Mouse (Mus musculus): Measurements from ENCODE around the gene Six5.

Six5 gene

GRCm38 (mm10) chr7:19075723-19076585, 18.4 kb upstream of the Six5 start, which contains the start of gene Dmwd:
TSS of gene Dmwd (plus strand) at chr7:19076227.
- DNase-seq (ENCODE audit: low spot score), result peak; percentile 95

GRCm38 (mm10) chr7:19076586-19076991, 17.8 kb upstream of the Six5 start:
- DNase-seq (ENCODE audit: low spot score), result no peak

DNA sequence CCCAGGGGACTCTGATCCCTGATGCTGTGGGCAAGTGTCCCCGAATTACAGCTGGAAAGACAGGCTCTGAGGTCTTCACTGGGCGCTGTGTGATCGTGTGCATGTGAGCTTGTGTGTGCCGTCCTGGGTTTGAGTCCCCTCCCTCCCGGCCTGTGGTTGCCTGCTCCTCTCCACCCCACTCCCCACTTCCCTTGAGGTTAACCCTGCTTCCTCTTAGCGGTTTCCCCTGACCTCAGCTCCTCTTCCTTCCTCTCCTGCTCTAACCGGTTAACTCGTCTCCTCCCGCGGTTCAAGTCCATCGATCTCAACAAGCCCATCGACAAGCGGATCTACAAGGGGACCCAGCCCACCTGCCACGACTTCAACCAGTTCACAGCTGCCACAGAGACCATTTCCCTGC, 16.6 kb upstream of the Six5 start:
- no peak for DNase-seq (ENCODE audit: low spot score)

DNA sequence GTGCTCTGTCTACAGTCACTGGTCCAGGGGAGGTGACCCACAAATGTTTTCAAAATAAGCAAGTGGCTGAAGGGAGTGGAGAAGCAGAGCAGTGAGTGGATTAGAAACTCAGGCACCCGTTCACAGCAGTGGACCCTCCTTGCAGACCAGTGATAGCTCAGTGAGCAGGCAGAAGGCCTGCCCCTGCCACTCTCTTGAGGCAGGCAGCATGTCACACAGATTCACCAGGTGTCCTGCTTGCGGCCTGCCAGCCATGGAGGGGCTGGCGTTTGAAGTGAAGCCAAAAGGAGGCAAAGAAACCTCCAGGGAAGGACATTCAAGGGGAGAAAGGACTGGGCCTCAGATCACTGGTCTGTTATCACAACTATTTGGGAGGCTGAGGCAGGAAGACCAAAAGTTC, 15.7 kb upstream of the Six5 start:
- no peak for DNase-seq (ENCODE audit: low spot score)

DNA sequence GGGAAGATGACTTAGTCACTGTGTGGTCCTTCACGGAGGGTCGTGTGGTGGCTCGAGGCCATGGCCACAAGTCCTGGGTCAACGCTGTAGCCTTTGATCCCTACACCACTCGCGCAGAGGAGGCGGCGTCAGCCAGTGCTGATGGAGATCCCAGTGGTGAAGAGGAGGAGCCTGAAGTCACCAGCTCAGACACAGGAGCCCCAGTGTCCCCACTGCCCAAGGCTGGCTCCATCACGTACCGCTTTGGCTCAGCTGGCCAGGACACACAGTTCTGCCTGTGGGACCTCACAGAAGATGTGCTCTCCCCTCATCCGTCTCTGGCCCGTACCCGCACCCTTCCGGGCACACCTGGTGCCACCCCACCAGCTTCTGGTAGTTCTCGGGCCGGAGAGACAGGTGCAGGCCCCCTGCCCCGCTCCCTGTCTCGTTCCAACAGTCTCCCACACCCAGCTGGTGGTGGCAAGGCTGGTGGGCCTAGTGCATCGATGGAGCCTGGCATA, 13.9 kb upstream of the Six5 start:
- no peak for DNase-seq (ENCODE audit: low spot score)

DNA sequence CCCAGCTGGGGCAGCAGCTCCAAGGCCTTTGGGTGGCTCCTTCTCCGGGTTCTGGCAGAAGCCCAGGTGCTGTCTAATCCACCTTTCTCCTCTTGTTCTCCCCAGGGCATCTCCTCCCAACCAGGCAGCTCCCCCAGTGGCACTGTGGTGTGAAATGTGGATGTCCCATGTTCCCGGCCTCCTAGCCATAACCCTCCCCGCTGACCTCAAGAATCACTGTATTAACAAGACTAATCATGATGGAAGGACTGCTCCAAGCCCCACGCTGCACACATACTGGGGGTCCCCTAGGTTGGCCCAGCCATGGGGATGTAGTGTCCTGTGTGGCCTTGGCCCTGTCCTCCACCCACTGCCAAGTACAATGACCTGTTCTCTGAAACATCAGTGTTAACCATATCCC, 12.2 kb upstream of the Six5 start:
- no peak for DNase-seq (ENCODE audit: low spot score)

- DNase-seq (ENCODE audit: low spot score), result no peak
Observed at GRCm38 (mm10) chr7:19083096-19083495, 11.3 kb upstream of the Six5 start.

GRCm38 (mm10) chr7:19083701-19084100, 10.7 kb upstream of the Six5 start, which contains the start of gene Dmpk:
TSS of gene Dmpk (plus strand) at chr7:19083849.
- DNase-seq (ENCODE audit: low spot score), result no peak

- no peak for DNase-seq (ENCODE audit: low spot score)
Observed at GRCm38 (mm10) chr7:19084277-19084771, 10.1 kb upstream of the Six5 start.

DNA sequence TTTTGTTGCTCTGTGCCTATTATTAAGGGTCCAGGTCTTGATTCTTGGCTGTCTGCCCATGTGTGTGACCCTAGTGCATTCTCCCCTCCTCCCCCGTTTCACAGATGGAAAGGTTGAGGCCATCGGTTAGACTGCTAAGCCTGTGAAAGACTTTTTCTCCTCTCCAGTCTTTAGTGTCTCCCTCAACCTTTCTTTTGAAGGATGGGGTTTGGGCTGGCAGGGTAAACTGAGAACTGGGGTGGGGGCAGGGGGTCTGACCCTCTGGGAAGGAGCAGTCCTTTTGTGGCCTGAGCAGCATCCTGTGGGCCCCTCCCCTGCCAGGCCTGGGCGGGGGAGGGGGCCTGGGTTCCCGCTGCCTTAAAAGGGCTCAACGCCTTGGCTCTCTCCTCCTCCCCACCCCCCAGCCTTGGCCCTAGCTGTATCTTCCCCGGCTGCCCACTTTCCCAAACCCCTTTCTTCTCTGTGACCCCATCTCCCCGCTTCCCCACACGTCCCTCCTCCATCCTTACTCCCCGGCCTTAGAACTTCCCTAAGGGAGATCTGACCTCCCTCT, 9.4 kb upstream of the Six5 start:
- DNase-seq (ENCODE audit: low spot score), result no peak

GRCm38 (mm10) chr7:19085495-19085894, 8.9 kb upstream of the Six5 start:
- no peak for DNase-seq (ENCODE audit: low spot score)

DNA sequence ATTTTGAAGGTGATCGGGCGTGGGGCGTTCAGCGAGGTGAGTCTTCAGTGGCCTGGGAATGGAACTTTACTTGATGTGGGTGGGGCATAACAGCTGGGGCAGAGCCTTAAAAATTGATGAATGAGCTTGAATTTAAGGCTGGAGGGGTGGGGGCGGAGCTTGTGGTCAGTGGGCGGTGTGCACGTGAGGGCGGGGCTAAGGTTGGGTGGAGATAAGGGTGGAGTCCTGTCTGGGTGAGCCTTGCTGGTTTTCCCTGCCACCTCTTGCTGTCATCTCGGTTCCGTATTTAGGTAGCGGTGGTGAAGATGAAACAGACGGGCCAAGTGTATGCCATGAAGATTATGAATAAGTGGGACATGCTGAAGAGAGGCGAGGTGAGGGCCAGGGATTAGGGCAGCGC, 8.4 kb upstream of the Six5 start:
- DNase-seq (ENCODE audit: low spot score), result no peak

- DNase-seq (ENCODE audit: low spot score), result no peak
Observed at GRCm38 (mm10) chr7:19086760-19087159, 7.6 kb upstream of the Six5 start.

DNA sequence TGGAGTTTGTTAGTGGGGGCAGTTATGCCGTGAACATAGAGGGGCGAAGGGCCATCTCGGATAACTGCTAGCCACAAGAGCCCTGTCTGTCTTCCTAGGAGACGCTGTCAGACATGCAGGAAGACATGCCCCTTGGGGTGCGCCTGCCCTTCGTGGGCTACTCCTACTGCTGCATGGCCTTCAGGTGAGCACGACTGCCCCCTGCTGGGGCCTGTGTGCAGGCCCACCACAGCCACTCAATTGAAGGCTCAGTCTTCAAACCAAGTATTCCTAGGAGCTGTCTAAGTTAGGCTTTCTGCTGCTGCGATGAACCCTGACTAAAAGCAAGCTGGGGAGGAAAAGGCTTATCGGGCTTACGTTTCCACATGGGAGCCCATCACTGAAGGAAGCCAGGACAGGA, 5.6 kb upstream of the Six5 start:
- peak; percentile 61 for DNase-seq (ENCODE audit: low spot score)

DNA sequence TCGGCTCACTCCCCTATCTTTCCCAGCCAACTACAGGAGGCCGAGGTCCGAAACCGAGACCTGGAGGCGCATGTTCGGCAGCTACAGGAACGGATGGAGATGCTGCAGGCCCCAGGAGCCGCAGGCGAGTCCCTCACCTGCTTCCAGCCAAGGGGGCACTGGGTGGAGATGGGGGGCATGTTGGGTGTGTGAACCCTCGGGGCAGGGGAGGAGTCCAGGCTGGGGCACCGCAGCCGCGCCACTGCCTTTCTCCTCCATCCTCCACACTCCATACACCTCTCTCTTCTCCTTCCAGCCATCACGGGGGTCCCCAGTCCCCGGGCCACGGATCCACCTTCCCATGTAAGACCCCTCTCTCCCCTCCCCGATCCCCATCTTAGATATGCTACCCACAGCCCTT, 2.5 kb upstream of the Six5 start:
- DNase-seq (ENCODE audit: low spot score), result no peak

- DNase-seq (ENCODE audit: low spot score), result peak; percentile 71
Observed at GRCm38 (mm10) chr7:19092381-19093173, 1.8 kb upstream of the Six5 start.

DNA sequence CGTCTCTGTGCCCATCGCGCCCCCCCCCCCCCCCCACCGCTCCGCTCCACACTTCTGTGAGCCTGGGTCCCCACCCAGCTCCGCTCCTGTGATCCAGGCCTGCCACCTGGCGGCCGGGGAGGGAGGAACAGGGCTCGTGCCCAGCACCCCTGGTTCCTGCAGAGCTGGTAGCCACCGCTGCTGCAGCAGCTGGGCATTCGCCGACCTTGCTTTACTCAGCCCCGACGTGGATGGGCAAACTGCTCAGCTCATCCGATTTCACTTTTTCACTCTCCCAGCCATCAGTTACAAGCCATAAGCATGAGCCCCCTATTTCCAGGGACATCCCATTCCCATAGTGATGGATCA, 1.2 kb upstream of the Six5 start:
- DNase-seq (ENCODE audit: low spot score), result peak; percentile 89

DNA sequence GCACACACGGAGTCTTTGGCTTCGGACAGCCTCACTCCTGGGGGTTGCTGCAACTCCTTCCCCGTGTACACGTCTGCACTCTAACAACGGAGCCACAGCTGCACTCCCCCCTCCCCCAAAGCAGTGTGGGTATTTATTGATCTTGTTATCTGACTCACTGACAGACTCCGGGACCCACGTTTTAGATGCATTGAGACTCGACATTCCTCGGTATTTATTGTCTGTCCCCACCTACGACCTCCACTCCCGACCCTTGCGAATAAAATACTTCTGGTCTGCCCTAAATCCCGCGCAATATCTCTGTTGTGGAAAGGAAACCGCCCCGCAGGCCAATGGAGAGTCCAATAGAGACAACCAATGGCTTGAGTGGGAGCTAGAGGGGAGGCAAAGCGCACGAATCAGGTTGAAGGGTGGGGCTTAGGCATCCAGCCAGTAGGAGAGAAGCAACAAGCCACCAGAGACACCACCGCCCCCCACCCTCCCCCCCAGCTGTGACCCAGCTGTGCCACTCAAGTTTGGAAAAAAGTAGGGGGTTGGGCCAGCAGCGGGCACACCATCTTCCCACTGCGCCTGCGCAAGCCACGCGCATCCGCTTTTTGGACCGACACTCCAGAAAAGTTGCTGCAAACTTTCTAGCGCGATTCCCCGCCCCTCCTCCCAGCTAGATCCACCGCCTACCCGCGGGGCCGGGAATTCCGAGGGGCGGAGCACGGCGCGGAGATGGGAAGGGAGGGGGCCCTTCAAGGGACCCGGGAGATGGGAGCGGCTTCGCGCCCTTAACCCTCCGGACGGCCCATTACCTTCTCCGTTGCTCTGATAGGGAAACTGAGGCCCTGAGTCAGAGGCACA, 633 bp upstream of the Six5 start:
- peak; percentile 99 for DNase-seq (ENCODE audit: low spot score)

DNA sequence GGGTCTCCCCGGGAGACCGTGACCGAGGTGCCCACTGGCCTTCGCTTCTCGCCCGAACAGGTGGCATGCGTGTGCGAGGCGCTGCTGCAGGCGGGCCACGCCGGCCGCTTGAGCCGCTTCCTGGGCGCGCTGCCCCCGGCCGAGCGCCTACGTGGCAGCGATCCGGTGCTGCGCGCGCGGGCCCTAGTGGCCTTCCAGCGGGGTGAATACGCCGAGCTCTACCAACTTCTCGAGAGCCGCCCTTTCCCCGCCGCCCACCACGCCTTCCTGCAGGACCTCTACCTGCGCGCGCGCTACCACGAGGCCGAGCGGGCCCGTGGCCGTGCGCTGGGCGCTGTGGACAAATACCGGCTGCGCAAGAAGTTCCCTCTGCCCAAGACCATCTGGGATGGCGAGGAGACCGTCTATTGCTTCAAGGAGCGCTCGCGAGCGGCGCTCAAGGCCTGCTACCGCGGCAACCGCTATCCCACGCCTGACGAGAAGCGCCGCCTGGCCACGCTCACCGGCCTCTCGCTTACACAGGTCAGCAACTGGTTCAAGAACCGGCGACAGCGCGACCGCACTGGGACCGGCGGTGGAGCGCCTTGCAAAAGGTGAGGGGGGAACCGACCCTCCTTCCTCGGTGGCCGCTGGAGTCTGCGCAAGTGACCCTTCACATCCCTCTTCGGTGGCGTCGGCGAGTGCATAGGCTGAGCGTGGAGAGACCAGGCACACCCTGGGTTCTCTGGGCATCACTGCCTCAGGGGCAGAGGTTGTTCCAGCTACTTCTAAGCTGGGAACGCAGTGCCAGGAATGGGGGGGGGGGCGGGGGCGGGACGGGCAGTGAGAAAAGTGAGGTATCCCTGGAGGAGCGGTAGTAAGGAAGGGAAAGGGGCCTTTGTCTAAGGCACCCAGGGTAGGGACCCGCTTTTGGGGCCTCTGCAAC, 694 bp downstream of the Six5 start:
- DNase-seq (ENCODE audit: low spot score), result peak; percentile 72

DNA sequence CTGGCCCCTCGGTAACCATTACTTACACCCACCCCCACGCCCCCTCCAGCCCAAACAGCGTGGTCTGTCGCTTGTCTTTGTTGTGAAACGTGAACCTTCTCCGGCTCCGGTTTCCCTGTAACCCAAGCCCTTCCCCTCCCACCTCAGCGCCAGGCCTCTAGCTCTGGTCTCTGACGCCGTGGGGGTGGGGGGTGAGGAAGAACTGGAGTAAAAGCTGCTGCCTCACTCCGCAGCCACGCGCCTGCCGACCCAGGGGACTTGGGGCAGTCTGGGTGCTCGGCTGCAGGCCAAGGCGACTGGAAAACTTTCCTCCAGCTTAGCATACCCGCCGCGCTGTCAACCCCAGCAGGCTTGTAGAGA, 1.3 kb downstream of the Six5 start:
- DNase-seq (ENCODE audit: low spot score), result peak; percentile 84

All from ovary, postnatal 36 days (tissue).